Mouse (Mus musculus) adipose tissue, adult 10 weeks (tissue): ENCODE data around the gene Tipin. TPM values are rescaled to one million over a fixed set of nuclear protein-coding genes. Genes with fewer than 3 reads are reported as not detected.

ENCODE experiments used
- polyA plus RNA-seq: library from polyadenylated mRNA; stranded (reverse); fragments of 350-450 nt; fragmentation: Illumina TruSeq; extraction: RNeasy Lipid Tissue Mini Kit (QIAGEN cat#74804); gene quantifications from one replicate; pipeline ENCODE4 v1.2.3, GENCODE M21; 2014; ENCODE audit warnings: low read depth, low replicate concordance

The Tipin gene
- 26.1 TPM for polyA plus RNA-seq

GRCm38 (mm10) chr9:64281105-64281780 is at the start of gene Tipin:
Gene Tipin (plus strand): TSS chr9:64281581.

GRCm38 (mm10) chr9:64234768-64235435 is 46.5 kb upstream of the Tipin start, which contains the start of gene Uchl4:
Gene Uchl4 (plus strand): TSS chr9:64235201.

GRCm38 (mm10) chr9:64253021-64253904 is 28.1 kb upstream of the Tipin start, which contains the start of gene Map2k1:
Gene Map2k1 (minus strand): TSS chr9:64253631.

GRCm38 (mm10) chr9:64341254-64341566 is 59.8 kb downstream of the Tipin start, which contains the start of gene Dis3l:
Gene Dis3l (minus strand): TSS chr9:64341288.

Other genes with a start within 250 kb of the Tipin start
- 4.6 TPM for gene Lctl, start 164.4 kb upstream of the Tipin start, polyA plus RNA-seq
- 4.2 TPM for gene Zwilch, start 108.5 kb upstream of the Tipin start, polyA plus RNA-seq
- 1,232 TPM for gene Rpl4, start 108.2 kb upstream of the Tipin start, polyA plus RNA-seq
- gene Snapc5, start 102.3 kb upstream of the Tipin start, polyA plus RNA-seq, result 34.5 TPM
- not detected for gene Uchl4, start 46.4 kb upstream of the Tipin start, polyA plus RNA-seq
- gene Map2k1, start 27.9 kb upstream of the Tipin start, polyA plus RNA-seq, result 48.5 TPM
- gene Dis3l, start 59.7 kb downstream of the Tipin start, polyA plus RNA-seq, result 11.1 TPM
- 0.65 TPM for gene Megf11, start 104.0 kb downstream of the Tipin start, polyA plus RNA-seq